Mouse (Mus musculus) spleen, adult 2 months (tissue): Measurements from ENCODE around the gene Rnaseh2b.

Experiments
- CTCF ChIP-seq: fragments of 200-500 bp; IDR thresholded peaks from 2 replicates; pipeline ENCODE4 v1.5.1; 2011; ENCODE audit warnings: mild to moderate bottlenecking, inconsistent platforms; ENCODE audit not compliant: insufficient read depth, insufficient read length, insufficient replicate concordance; ENCODE audit errors: extremely low read depth
- POLR2A ChIP-seq: fragments of 200-500 bp; IDR thresholded peaks from 2 replicates; pipeline ENCODE4 v1.6.1; 2011; ENCODE audit warnings: low read depth, low read length, inconsistent platforms

DNA sequence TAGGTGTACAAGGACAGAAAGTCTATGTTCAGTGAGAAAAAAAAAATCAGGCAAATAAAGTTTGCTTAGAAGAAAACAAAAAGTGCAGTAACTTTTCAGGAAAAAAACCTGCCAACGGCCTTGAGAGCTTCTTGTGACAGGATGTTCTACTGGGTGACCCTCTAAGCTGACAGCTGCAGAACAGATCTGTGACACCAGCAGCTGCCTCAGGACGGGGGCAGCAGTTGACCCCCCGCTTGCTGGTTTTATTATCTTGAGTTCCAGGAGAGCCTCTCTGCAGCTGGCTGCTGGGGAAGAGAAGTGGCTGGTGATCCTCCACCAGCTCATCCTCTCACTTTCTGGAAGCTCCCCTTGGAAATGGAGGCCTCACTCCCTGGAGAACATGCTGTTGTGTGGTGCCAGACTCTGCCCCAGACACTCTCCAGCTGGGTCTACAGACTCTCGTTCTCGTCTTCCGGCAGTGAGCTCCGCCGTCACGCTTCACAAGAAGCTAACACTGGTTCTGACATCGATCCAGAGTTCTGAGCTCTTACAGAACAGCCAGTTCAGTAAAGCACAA is 33.3 kb upstream of the Rnaseh2b start:
- TF ChIP-seq CTCF (no peak), POLR2A (no peak)
